Mouse (Mus musculus) lung, postnatal 0 days (tissue): ENCODE measurements around the gene Sorbs2. TPM values are rescaled to one million over a fixed set of nuclear protein-coding genes. Genes with fewer than 3 reads are reported as not detected.

Source experiments
- ATAC-seq: fragments of 200-750 bp; cut with Nextera tagmentation; 2 replicates; pipeline ENCODE4 v1.8.0; 2017; ENCODE audit warnings: moderate library complexity
- DNase-seq: peaks from one replicate; pipeline ENCODE4 v3.0.0-alpha.2; 2016; ENCODE audit warnings: low spot score
- H3K27ac ChIP-seq: fragments of 300-500 bp; sonication (generic); 2 replicates; pipeline ENCODE4 v1.5.1; 2014; ENCODE audit warnings: antibody characterized with exemption, mild to moderate bottlenecking, low read length, mixed read lengths
- H3K27me3 ChIP-seq: fragments of 300-500 bp; sonication (generic); replicated peaks from 2 replicates; pipeline ENCODE4 v1.6.1; 2014; ENCODE audit warnings: low read length, mixed read lengths; ENCODE audit not compliant: insufficient read depth
- H3K36me3 ChIP-seq: fragments of 300-500 bp; sonication (generic); 2 replicates; pipeline ENCODE4 v1.6.1; 2014; ENCODE audit warnings: low read length, mixed read lengths; ENCODE audit not compliant: insufficient read depth
- H3K4me1 ChIP-seq: fragments of 300-500 bp; sonication (generic); 2 replicates; pipeline ENCODE4 v1.6.1; 2014; ENCODE audit warnings: antibody characterized with exemption, low read depth, low read length, mixed read lengths; ENCODE audit not compliant: insufficient read depth
- H3K4me2 ChIP-seq: fragments of 300-500 bp; sonication (generic); replicated peaks from 2 replicates; pipeline ENCODE4 v1.6.1; 2014; ENCODE audit warnings: low read depth, mild to moderate bottlenecking, low read length, moderate library complexity, mixed read lengths
- H3K4me3 ChIP-seq: fragments of 300-500 bp; sonication (generic); 2 replicates; pipeline ENCODE4 v1.5.1; 2014; ENCODE audit warnings: low read depth, low read length
- H3K9ac ChIP-seq: fragments of 300-500 bp; sonication (generic); replicated peaks from 2 replicates; pipeline ENCODE4 v1.6.1; 2014; ENCODE audit warnings: low read depth, mild to moderate bottlenecking
- H3K9me3 ChIP-seq: fragments of 300-500 bp; sonication (generic); 2 replicates; pipeline ENCODE4 v1.6.1; 2016; ENCODE audit warnings: low read length, mixed read lengths
- CTCF ChIP-seq: IDR thresholded peaks from 2 replicates; pipeline ENCODE4 v1.5.1; 2016; ENCODE audit warnings: antibody characterized with exemption, mild to moderate bottlenecking
- EP300 ChIP-seq: IDR thresholded peaks from 2 replicates; pipeline ENCODE4 v1.6.1; 2016; ENCODE audit warnings: antibody characterized with exemption, mild to moderate bottlenecking, control low read depth
- WGBS: fragments of 180-500 bp; shearing (Covaris S2); extraction: QIAGEN DNeasy Blood & Tissue Kit; methylation state at CpG from one replicate; pipeline ENCODE4 v1.1.7; 2014; 5-methylcytosine and 5-hydroxymethylcytosine counted together
- polyA plus RNA-seq: library from polyadenylated mRNA; unstranded; fragments of >200 nt; fragmentation: Nextera tagmentation; extraction: Ambion mirVana; gene quantifications from 2 replicates; pipeline ENCODE4 v1.2.1, GENCODE M21; 2015

The Sorbs2 gene
- polyA plus RNA-seq, 1 experiment from 2014 or later = 7.0 TPM

GRCm38 (mm10) chr8:45596591-45596990, 89.0 kb downstream of the Sorbs2 start:
- H3K27ac ChIP-seq = no peak overlapping the region
- H3K4me3 ChIP-seq = no peak overlapping the region
- H3K36me3 ChIP-seq = no peaks in the 10 kb centered on the region
- H3K4me2 ChIP-seq = no peak overlapping the region
- TF ChIP-seq EP300 (peak; percentile 53), CTCF (no peak)
- H3K9me3 ChIP-seq = no peaks in the 10 kb centered on the region
- H3K27me3 ChIP-seq = no peaks in the 10 kb centered on the region
- DNase-seq (peak; percentile 66), ATAC-seq (no peak)
- H3K4me1 ChIP-seq = no peaks in the 10 kb centered on the region
- WGBS = 49% methylated on average over 2 of the region's 2 CpGs
- no peak overlapping the region for H3K9ac ChIP-seq

DNA sequence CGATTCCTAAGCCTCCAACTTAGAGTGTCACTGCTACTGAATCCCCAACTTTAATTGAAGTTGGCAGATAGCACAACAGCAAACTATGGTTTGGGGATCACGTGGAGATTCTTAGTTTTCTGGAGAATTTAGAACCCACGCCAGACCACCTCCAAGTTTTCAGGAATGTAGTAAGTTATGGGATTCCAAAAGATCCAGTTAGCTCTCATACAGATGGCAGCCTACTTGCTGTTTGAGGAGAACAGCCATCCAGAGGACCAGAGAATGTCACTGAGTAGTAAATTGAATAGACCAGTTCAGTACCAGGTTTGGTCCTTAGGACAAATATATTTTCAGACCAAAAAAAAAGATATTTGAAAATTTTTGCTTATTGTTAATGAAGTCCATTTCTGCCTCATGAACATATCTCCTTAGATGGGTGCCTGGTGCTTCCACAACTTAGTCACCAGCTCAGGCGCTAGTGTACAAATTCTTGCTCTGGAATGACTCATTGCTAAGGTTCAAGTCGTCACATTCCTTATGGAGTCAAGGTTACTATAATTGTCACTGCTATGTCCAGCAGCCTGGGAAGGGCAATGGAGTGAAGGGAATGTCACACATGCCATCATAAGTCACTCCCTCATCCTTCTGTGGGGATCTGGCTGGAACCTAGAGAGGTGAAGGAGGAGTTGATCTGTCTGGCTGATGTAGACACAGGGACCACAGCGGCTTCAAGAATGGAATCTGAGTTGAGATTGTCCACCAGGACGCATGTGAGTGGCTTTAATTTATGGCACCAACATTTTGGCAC, 90.2 kb downstream of the Sorbs2 start:
- Histone ChIP-seq H3K9ac (no peak overlapping the region), H3K36me3 (no peaks in the 10 kb centered on the region), H3K4me2 (no peak overlapping the region), H3K4me3 (no peak overlapping the region), H3K27ac (no peak overlapping the region), H3K4me1 (no peaks in the 10 kb centered on the region), H3K27me3 (no peaks in the 10 kb centered on the region), H3K9me3 (no peaks in the 10 kb centered on the region)
- WGBS = 69% methylated on average over 7 of the region's 7 CpGs
- TF ChIP-seq CTCF (no peak), EP300 (peak; percentile 70)
- peak; percentile 24 for DNase-seq
- ATAC-seq = peak; percentile 71

DNA sequence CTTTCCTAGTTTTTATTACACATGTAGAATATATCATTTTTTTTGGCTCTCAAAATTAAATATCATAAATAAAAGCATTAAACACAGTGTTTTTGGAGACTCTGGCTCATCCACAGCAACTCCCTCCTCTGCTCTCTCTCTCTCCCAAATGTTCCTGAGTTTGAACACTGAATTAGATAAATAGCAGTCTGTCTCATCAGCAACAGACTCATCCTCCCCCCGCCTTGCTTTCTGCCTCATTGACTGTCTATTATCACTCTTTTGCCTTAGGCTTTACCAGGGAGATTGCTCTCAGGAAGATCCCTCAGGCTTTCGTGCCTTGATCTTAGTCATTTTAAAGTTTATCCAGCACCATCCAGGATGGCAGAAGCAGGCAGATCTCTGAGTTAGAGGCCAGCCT, 91.3 kb downstream of the Sorbs2 start:
- H3K27me3 ChIP-seq = no peaks in the 10 kb centered on the region
- no peaks in the 10 kb centered on the region for H3K9me3 ChIP-seq
- H3K4me1 ChIP-seq = no peaks in the 10 kb centered on the region
- H3K4me2 ChIP-seq = no peak overlapping the region
- no peak overlapping the region for H3K9ac ChIP-seq
- no peak overlapping the region for H3K27ac ChIP-seq
- H3K4me3 ChIP-seq = no peak overlapping the region
- no peaks in the 10 kb centered on the region for H3K36me3 ChIP-seq
- 84% methylated on average over 2 of the region's 2 CpGs for WGBS
- no peak for DNase-seq
- ATAC-seq = no peak
- TF ChIP-seq EP300 = no peak
- TF ChIP-seq CTCF = no peak

- no peak overlapping the region for H3K27ac ChIP-seq
- no peak overlapping the region for H3K9ac ChIP-seq
- H3K4me2 ChIP-seq = no peak overlapping the region
- no peaks in the 10 kb centered on the region for H3K27me3 ChIP-seq
- no peaks in the 10 kb centered on the region for H3K36me3 ChIP-seq
- TF ChIP-seq EP300 (peak; percentile 47; the same call in 1 of the 2 replicates), CTCF (no peak)
- 53% methylated on average over 4 of the region's 4 CpGs for WGBS
- peak; percentile 81 for DNase-seq
- no peaks in the 10 kb centered on the region for H3K9me3 ChIP-seq
- no peaks in the 10 kb centered on the region for H3K4me1 ChIP-seq
- no peak overlapping the region for H3K4me3 ChIP-seq
- peak; percentile 54 for ATAC-seq
Observed at GRCm38 (mm10) chr8:45602019-45602418, 94.4 kb downstream of the Sorbs2 start.

- no peaks in the 10 kb centered on the region for H3K9me3 ChIP-seq
- DNase-seq = no peak
- no peaks in the 10 kb centered on the region for H3K36me3 ChIP-seq
- no peak overlapping the region for H3K4me2 ChIP-seq
- no peak overlapping the region for H3K4me3 ChIP-seq
- TF ChIP-seq CTCF (no peak), EP300 (no peak)
- WGBS = 81% methylated on average over 1 of the region's 1 CpGs
- H3K9ac ChIP-seq = no peak overlapping the region
- ATAC-seq = no peak
- H3K4me1 ChIP-seq = no peaks in the 10 kb centered on the region; the same call in 1 of the 2 replicates
- no peak overlapping the region for H3K27ac ChIP-seq
- H3K27me3 ChIP-seq = no peaks in the 10 kb centered on the region
Observed at GRCm38 (mm10) chr8:45605419-45605818, 97.8 kb downstream of the Sorbs2 start.

- Histone ChIP-seq H3K36me3 (no peaks in the 10 kb centered on the region), H3K4me2 (no peak overlapping the region), H3K4me1 (no peaks in the 10 kb centered on the region; the same call in 1 of the 2 replicates), H3K27me3 (no peaks in the 10 kb centered on the region), H3K9me3 (no peaks in the 10 kb centered on the region), H3K4me3 (no peak overlapping the region), H3K27ac (no peak overlapping the region), H3K9ac (no peak overlapping the region)
- 63% methylated on average over 6 of the region's 6 CpGs for WGBS
- no peak for ATAC-seq
- no peak for TF ChIP-seq CTCF
- TF ChIP-seq EP300 = no peak
- no peak for DNase-seq
Observed at GRCm38 (mm10) chr8:45607012-45607411, 99.4 kb downstream of the Sorbs2 start.
